Mouse (Mus musculus): ENCODE data around the gene Psma3. TPM values are rescaled to one million over a fixed set of nuclear protein-coding genes. Genes with fewer than 3 reads are reported as not detected.

The Psma3 gene
- total and polyA plus RNA-seq, 3 experiments, result 295 to 304 TPM; not detected in 1

- DNase-seq (ENCODE audit: low read depth, low spot score), result no peak
- TF ChIP-seq MYB (IDR thresholded peaks at IDR 0.05; ENCODE audit: low read depth, low read length) (no peak), CHD2 (IDR thresholded peaks at IDR 0.05; ENCODE audit: low read length) (no peak), SMC3 (IDR thresholded peaks at IDR 0.05; ENCODE audit: low read depth, low read length) (no peak), NRF1 (IDR thresholded peaks at IDR 0.05; ENCODE audit: insufficient read depth, low read depth, low read length, poor library complexity, severe bottlenecking) (no peak), E2F4 (IDR thresholded peaks at IDR 0.05; ENCODE audit: borderline replicate concordance, low read depth, low read length) (no peak), CTCF (IDR thresholded peaks at IDR 0.05 in 2 of 3, conservative IDR thresholded peaks at IDR 0.05 in 1 of 3; ENCODE audit: control insufficient read depth in 1 of 3, insufficient read depth in 1 of 3, low read depth in 2 of 3, low read length in 3 of 3, poor library complexity in 1 of 3, severe bottlenecking in 1 of 3) (no peak), ETS1 (IDR thresholded peaks at IDR 0.05; ENCODE audit: low read depth, low read length) (no peak), MAZ (IDR thresholded peaks at IDR 0.05; ENCODE audit: low read depth, low read length) (no peak), ZMIZ1 (IDR thresholded peaks at IDR 0.05; ENCODE audit: low read depth, low read length) (no peak), POLR2AphosphoS2 (IDR thresholded peaks at IDR 0.05; ENCODE audit: low read length) (no peak), MXI1 (IDR thresholded peaks at IDR 0.05; ENCODE audit: low read depth, low read length) (no peak)
- no peaks in the 10 kb centered on the region for H3K36me3 ChIP-seq (ENCODE audit: control insufficient read depth in 1 of 2, insufficient read depth in 2 of 2, low read length in 2 of 2)
- no peak overlapping the region for H3K4me3 ChIP-seq (ENCODE audit: control insufficient read depth in 1 of 2, insufficient read depth in 1 of 2, low read depth in 2 of 2, low read length in 2 of 2)
- no peak overlapping the region for H3K9ac ChIP-seq (ENCODE audit: control insufficient read depth, low read depth, low read length, poor library complexity, severe bottlenecking)
- H3K9me3 ChIP-seq (replicated peaks; ENCODE audit: insufficient read depth, low read length), result no peaks in the 10 kb centered on the region
- H3K27me3 ChIP-seq (ENCODE audit: control insufficient read depth in 1 of 2, insufficient read depth in 2 of 2, low read length in 2 of 2), result no peaks in the 10 kb centered on the region
- no peaks in the 10 kb centered on the region for H3K79me2 ChIP-seq (ENCODE audit: control insufficient read depth, insufficient read depth, low read length, poor library complexity)
- H3K27ac ChIP-seq (ENCODE audit: control insufficient read depth, low read depth, low read length), result no peak overlapping the region
- H3K4me1 ChIP-seq (ENCODE audit: control insufficient read depth in 1 of 2, insufficient read depth in 2 of 2, low read length in 2 of 2), result no peaks in the 10 kb centered on the region
Observed at GRCm38 (mm10) chr12:70929781-70930180, 44.6 kb upstream of the Psma3 start.

- Histone ChIP-seq H3K27me3 (ENCODE audit: control insufficient read depth in 1 of 2, insufficient read depth in 2 of 2, low read length in 2 of 2) (no peaks in the 10 kb centered on the region), H3K79me2 (ENCODE audit: control insufficient read depth, insufficient read depth, low read length, poor library complexity) (peaks cover 8% of the 10 kb centered on the region), H3K36me3 (ENCODE audit: control insufficient read depth in 1 of 2, insufficient read depth in 2 of 2, low read length in 2 of 2) (peaks cover 1 to 3% of the 10 kb centered on the region in 2 experiments; a peak in 1 of 4 replicates), H3K27ac (ENCODE audit: control insufficient read depth, low read depth, low read length) (peak overlapping the region; percentile 100), H3K4me1 (ENCODE audit: control insufficient read depth in 1 of 2, insufficient read depth in 2 of 2, low read length in 2 of 2) (no peaks in the 10 kb centered on the region), H3K9me3 (replicated peaks; ENCODE audit: insufficient read depth, low read length) (no peaks in the 10 kb centered on the region), H3K9ac (ENCODE audit: control insufficient read depth, low read depth, low read length, poor library complexity, severe bottlenecking) (peak overlapping the region; percentile 85), H3K4me3 (ENCODE audit: control insufficient read depth in 1 of 2, insufficient read depth in 1 of 2, low read depth in 2 of 2, low read length in 2 of 2) (peak overlapping the region; percentile 44 to 96)
- no peak for DNase-seq (ENCODE audit: low read depth, low spot score)
- no peak for TF ChIP-seq EP300 (IDR thresholded peaks at IDR 0.05; ENCODE audit: low read depth in 1 of 2, low read length in 2 of 2)
- TF ChIP-seq CTCF (IDR thresholded peaks at IDR 0.05 in 2 of 3, conservative IDR thresholded peaks at IDR 0.05 in 1 of 3; ENCODE audit: control insufficient read depth in 1 of 3, insufficient read depth in 1 of 3, low read depth in 2 of 3, low read length in 3 of 3, poor library complexity in 1 of 3, severe bottlenecking in 1 of 3), result no peak
- TF ChIP-seq MXI1 (IDR thresholded peaks at IDR 0.05; ENCODE audit: low read depth, low read length), result 0 out of 2 replicates have a peak, but pooled peaks have one; percentile 16
Observed at GRCm38 (mm10) chr12:70937150-70937549, 37.3 kb upstream of the Psma3 start.

- Histone ChIP-seq H3K4me1 (ENCODE audit: control insufficient read depth in 1 of 2, insufficient read depth in 2 of 2, low read length in 2 of 2) (no peaks in the 10 kb centered on the region), H3K9me3 (replicated peaks; ENCODE audit: insufficient read depth, low read length) (no peaks in the 10 kb centered on the region), H3K36me3 (ENCODE audit: control insufficient read depth in 1 of 2, insufficient read depth in 2 of 2, low read length in 2 of 2) (peaks cover 2 to 3% of the 10 kb centered on the region in 2 experiments; a peak in 1 of 4 replicates), H3K27ac (ENCODE audit: control insufficient read depth, low read depth, low read length) (peak within 1 kb of the TSS; percentile 100), H3K4me3 (ENCODE audit: control insufficient read depth in 1 of 2, insufficient read depth in 1 of 2, low read depth in 2 of 2, low read length in 2 of 2) (peak within 1 kb of the TSS; percentile 71 to 96), H3K79me2 (ENCODE audit: control insufficient read depth, insufficient read depth, low read length, poor library complexity) (peaks cover 8% of the 10 kb centered on the region), H3K27me3 (ENCODE audit: control insufficient read depth in 1 of 2, insufficient read depth in 2 of 2, low read length in 2 of 2) (no peaks in the 10 kb centered on the region), H3K9ac (ENCODE audit: control insufficient read depth, low read depth, low read length, poor library complexity, severe bottlenecking) (peak within 1 kb of the TSS; percentile 85)
- peak; percentile 94 for DNase-seq (ENCODE audit: low read depth, low spot score)
- TF ChIP-seq SMC3 (IDR thresholded peaks at IDR 0.05; ENCODE audit: low read depth, low read length) (no peak), CTCF (IDR thresholded peaks at IDR 0.05 in 2 of 3, conservative IDR thresholded peaks at IDR 0.05 in 1 of 3; ENCODE audit: control insufficient read depth in 1 of 3, insufficient read depth in 1 of 3, low read depth in 2 of 3, low read length in 3 of 3, poor library complexity in 1 of 3, severe bottlenecking in 1 of 3) (no peak), TAL1 (IDR thresholded peaks at IDR 0.05; ENCODE audit: low read length) (peak; percentile 15; the same call in 1 of the 2 replicates), TBP (IDR thresholded peaks at IDR 0.05; ENCODE audit: low read depth, low read length) (peak; percentile 86), CHD1 (IDR thresholded peaks at IDR 0.05; ENCODE audit: low read depth, low read length) (0 out of 2 replicates have a peak, but pooled peaks have one; percentile 80), MYB (IDR thresholded peaks at IDR 0.05; ENCODE audit: low read depth, low read length) (no peak), GATA1 (IDR thresholded peaks at IDR 0.05; ENCODE audit: low read depth, low read length) (peak; percentile 51; the same call in 1 of the 2 replicates), RCOR1 (IDR thresholded peaks at IDR 0.05; ENCODE audit: low read depth, low read length) (0 out of 2 replicates have a peak, but pooled peaks have one; percentile 12), ETS1 (IDR thresholded peaks at IDR 0.05; ENCODE audit: low read depth, low read length) (no peak), MAX (IDR thresholded peaks at IDR 0.05; ENCODE audit: low read length) (peak; percentile 98), SIN3A (IDR thresholded peaks at IDR 0.05; ENCODE audit: low read length) (peak; percentile 41), ELF1 (IDR thresholded peaks at IDR 0.05; ENCODE audit: low read depth, low read length) (peak; percentile 62), ZMIZ1 (IDR thresholded peaks at IDR 0.05; ENCODE audit: low read depth, low read length) (peak; percentile 93), TCF12 (IDR thresholded peaks at IDR 0.05; ENCODE audit: low read depth, low read length) (peak; percentile 61), NRF1 (IDR thresholded peaks at IDR 0.05; ENCODE audit: insufficient read depth, low read depth, low read length, poor library complexity, severe bottlenecking) (peak; percentile 93), EP300 (IDR thresholded peaks at IDR 0.05; ENCODE audit: low read depth in 1 of 2, low read length in 2 of 2) (peak in 1 of 2 experiments; percentile 32; a peak in 1 of 4 replicates), MXI1 (IDR thresholded peaks at IDR 0.05; ENCODE audit: low read depth, low read length) (peak; percentile 29; the same call in 1 of the 2 replicates), POLR2AphosphoS2 (IDR thresholded peaks at IDR 0.05; ENCODE audit: low read length) (peak; percentile 95)
Observed at GRCm38 (mm10) chr12:70937571-70938384, 36.6 kb upstream of the Psma3 start, which contains the start of gene Actr10. Gene Actr10 (plus strand): TSS chr12:70937857.
